Mouse (Mus musculus): ENCODE measurements around the gene H2-Aa. TPM values are rescaled to one million over a fixed set of nuclear protein-coding genes. Genes with fewer than 3 reads are reported as not detected.

H2-Aa gene
- polyA plus RNA-seq, 1 experiment: 508 TPM

- Histone ChIP-seq H3K4me3 (ENCODE audit: insufficient read depth, low read depth, low read length) (no peak overlapping the region), H3K4me1 (ENCODE audit: control insufficient read depth, insufficient read depth, low read length) (peaks cover 7% of the 10 kb centered on the region), H3K27ac (ENCODE audit: insufficient read depth, low read depth, low read length) (no peak overlapping the region)
- 43% methylated on average over 2 of the region's 2 CpGs for WGBS
- TF ChIP-seq CTCF (IDR thresholded peaks at IDR 0.05; ENCODE audit: insufficient read depth, low read depth, low read length): no peak
- no peak for TF ChIP-seq POLR2A (IDR thresholded peaks at IDR 0.05; ENCODE audit: insufficient read depth, low read depth, low read length)
These were observed 5.9 kb upstream of the H2-Aa start for GRCm38 (mm10) chr17:34293533-34293932.

GRCm38 (mm10) chr17:34292570-34292969, 4.9 kb upstream of the H2-Aa start:
- no peak for TF ChIP-seq POLR2A (IDR thresholded peaks at IDR 0.05; ENCODE audit: insufficient read depth, low read depth, low read length)
- TF ChIP-seq CTCF (IDR thresholded peaks at IDR 0.05; ENCODE audit: insufficient read depth, low read depth, low read length): no peak
- no peak overlapping the region for H3K27ac ChIP-seq (ENCODE audit: insufficient read depth, low read depth, low read length)
- peaks cover 7% of the 10 kb centered on the region for H3K4me1 ChIP-seq (ENCODE audit: control insufficient read depth, insufficient read depth, low read length)
- H3K4me3 ChIP-seq (ENCODE audit: insufficient read depth, low read depth, low read length): no peak overlapping the region
- 97% methylated on average over 4 of the region's 4 CpGs for WGBS

GRCm38 (mm10) chr17:34291609-34292008, 4.0 kb upstream of the H2-Aa start:
- WGBS: 12% methylated on average over 8 of the region's 8 CpGs
- TF ChIP-seq POLR2A (IDR thresholded peaks at IDR 0.05; ENCODE audit: insufficient read depth, low read depth, low read length): no peak
- no peak for TF ChIP-seq CTCF (IDR thresholded peaks at IDR 0.05; ENCODE audit: insufficient read depth, low read depth, low read length)
- Histone ChIP-seq H3K27ac (ENCODE audit: insufficient read depth, low read depth, low read length) (no peak overlapping the region), H3K4me1 (ENCODE audit: control insufficient read depth, insufficient read depth, low read length) (peaks cover 7% of the 10 kb centered on the region), H3K4me3 (ENCODE audit: insufficient read depth, low read depth, low read length) (no peak overlapping the region)

- 62% methylated on average over 3 of the region's 3 CpGs for WGBS
These were observed 508 bp upstream of the H2-Aa start for GRCm38 (mm10) chr17:34288131-34288530.

GRCm38 (mm10) chr17:34286999-34287398, 624 bp downstream of the H2-Aa start:
- TF ChIP-seq POLR2A (IDR thresholded peaks at IDR 0.05; ENCODE audit: insufficient read depth, low read depth, low read length) (no peak), CTCF (IDR thresholded peaks at IDR 0.05; ENCODE audit: insufficient read depth, low read depth, low read length) (no peak)
- H3K4me1 ChIP-seq (ENCODE audit: control insufficient read depth, insufficient read depth, low read length): no peaks in the 10 kb centered on the region
- WGBS: 74% methylated on average over 6 of the region's 6 CpGs
- H3K4me3 ChIP-seq (ENCODE audit: insufficient read depth, low read depth, low read length): no peak overlapping the region
- H3K27ac ChIP-seq (ENCODE audit: insufficient read depth, low read depth, low read length): no peak overlapping the region

More at GRCm38 (mm10) chr17:34288131-34288530, 508 bp upstream of the H2-Aa start:
- no peak for TF ChIP-seq CTCF (IDR thresholded peaks at IDR 0.05; ENCODE audit: insufficient read depth, low read depth, low read length)
- no peak for TF ChIP-seq POLR2A (IDR thresholded peaks at IDR 0.05; ENCODE audit: insufficient read depth, low read depth, low read length)
- H3K27ac ChIP-seq (ENCODE audit: insufficient read depth, low read depth, low read length): no peak overlapping the region
- H3K4me3 ChIP-seq (ENCODE audit: insufficient read depth, low read depth, low read length): no peak overlapping the region
- H3K4me1 ChIP-seq (ENCODE audit: control insufficient read depth, insufficient read depth, low read length): no peaks in the 10 kb centered on the region

- no peak overlapping the region for H3K27ac ChIP-seq (ENCODE audit: insufficient read depth, low read depth, low read length)
- WGBS: 89% methylated on average over 5 of the region's 5 CpGs
- TF ChIP-seq CTCF (IDR thresholded peaks at IDR 0.05; ENCODE audit: insufficient read depth, low read depth, low read length) (no peak), POLR2A (IDR thresholded peaks at IDR 0.05; ENCODE audit: insufficient read depth, low read depth, low read length) (no peak)
- no peaks in the 10 kb centered on the region for H3K4me1 ChIP-seq (ENCODE audit: control insufficient read depth, insufficient read depth, low read length)
- H3K4me3 ChIP-seq (ENCODE audit: insufficient read depth, low read depth, low read length): no peak overlapping the region
These were observed 1.1 kb downstream of the H2-Aa start for GRCm38 (mm10) chr17:34286501-34286900.

GRCm38 (mm10) chr17:34285848-34286247, 1.8 kb downstream of the H2-Aa start:
- Histone ChIP-seq H3K4me1 (ENCODE audit: control insufficient read depth, insufficient read depth, low read length) (no peaks in the 10 kb centered on the region), H3K4me3 (ENCODE audit: insufficient read depth, low read depth, low read length) (no peak overlapping the region), H3K27ac (ENCODE audit: insufficient read depth, low read depth, low read length) (no peak overlapping the region)
- no peak for TF ChIP-seq CTCF (IDR thresholded peaks at IDR 0.05; ENCODE audit: insufficient read depth, low read depth, low read length)
- no peak for TF ChIP-seq POLR2A (IDR thresholded peaks at IDR 0.05; ENCODE audit: insufficient read depth, low read depth, low read length)
- WGBS: 41% methylated on average over 4 of the region's 4 CpGs

GRCm38 (mm10) chr17:34285371-34285770, 2.3 kb downstream of the H2-Aa start:
- TF ChIP-seq POLR2A (IDR thresholded peaks at IDR 0.05; ENCODE audit: insufficient read depth, low read depth, low read length) (no peak), CTCF (IDR thresholded peaks at IDR 0.05; ENCODE audit: insufficient read depth, low read depth, low read length) (no peak)

GRCm38 (mm10) chr17:34281836-34282235, 5.8 kb downstream of the H2-Aa start:
- no peaks in the 10 kb centered on the region for H3K4me1 ChIP-seq (ENCODE audit: control insufficient read depth, insufficient read depth, low read length)
- H3K27ac ChIP-seq (ENCODE audit: insufficient read depth, low read depth, low read length): no peak overlapping the region
- TF ChIP-seq CTCF (IDR thresholded peaks at IDR 0.05; ENCODE audit: insufficient read depth, low read depth, low read length) (no peak), POLR2A (IDR thresholded peaks at IDR 0.05; ENCODE audit: insufficient read depth, low read depth, low read length) (no peak)
- 78% methylated on average over 1 of the region's 1 CpGs for WGBS
- no peak overlapping the region for H3K4me3 ChIP-seq (ENCODE audit: insufficient read depth, low read depth, low read length)

More at GRCm38 (mm10) chr17:34285371-34285770, 2.3 kb downstream of the H2-Aa start:
- no peak overlapping the region for H3K27ac ChIP-seq (ENCODE audit: insufficient read depth, low read depth, low read length)
- H3K4me3 ChIP-seq (ENCODE audit: insufficient read depth, low read depth, low read length): no peak overlapping the region
- WGBS: 77% methylated on average over 4 of the region's 4 CpGs
- no peaks in the 10 kb centered on the region for H3K4me1 ChIP-seq (ENCODE audit: control insufficient read depth, insufficient read depth, low read length)

All from olfactory bulb, adult 2 months (tissue).